Mouse (Mus musculus): ENCODE results near the gene Rtkn. TPM values are rescaled to one million over a fixed set of nuclear protein-coding genes. Genes with fewer than 3 reads are reported as not detected.

Gene Rtkn
- total and polyA plus RNA-seq, 3 experiments: 0.47 to 1.3 (median 0.68) TPM

GRCm38 (mm10) chr6:83125331-83125730 lies 9.9 kb upstream of the Rtkn start, which contains the start of gene Ino80b:
Ino80b (minus strand) TSS chr6:83125431.
- dilution Hi-C loops (cut with MboI; ENCODE audit: extremely low pct_ligation_motif_present, extremely low pct_unique_long_range_greater_than_20kb, low sequenced_read_pairs): no loop called here
- Histone ChIP-seq H3K4me1 (ENCODE audit: control insufficient read depth in 1 of 2, insufficient read depth in 2 of 2) (peaks cover 2 to 37% of the 10 kb centered on the region in 2 experiments), H3K27ac (ENCODE audit: insufficient read depth, low read depth) (no peak within 1 kb of the TSS), H3K27me3 (replicated peaks) (no peaks in the 10 kb centered on the region), H3K79me2 (replicated peaks; ENCODE audit: control insufficient read depth, extremely low read depth, insufficient read depth, poor library complexity, severe bottlenecking) (no peaks in the 10 kb centered on the region), H3K4me2 (ENCODE audit: insufficient read depth, low read depth, poor library complexity, severe bottlenecking) (peak within 1 kb of the TSS; percentile 82), H3K9ac (ENCODE audit: insufficient read depth, low read depth) (peak within 1 kb of the TSS; percentile 94), H3K36me3 (replicated peaks in 1 of 2; ENCODE audit: control insufficient read depth in 1 of 2, insufficient read depth in 1 of 2, low read length in 1 of 2) (peaks cover 2 to 8% of the 10 kb centered on the region in 2 experiments), H3K9me3 (replicated peaks; ENCODE audit: low read length) (no peaks in the 10 kb centered on the region), H3K4me3 (replicated peaks in 1 of 3; ENCODE audit: low read depth in 2 of 3, low read length in 2 of 3, poor library complexity in 1 of 3) (peak within 1 kb of the TSS; percentile 80 to 92 (median 88))
- no peak for TF ChIP-seq MYC (IDR thresholded peaks at IDR 0.05; ENCODE audit: low read depth, low read length)
- TF ChIP-seq SIN3A (IDR thresholded peaks at IDR 0.05; ENCODE audit: low read length): no peak
- TF ChIP-seq RCOR1 (conservative IDR thresholded peaks at IDR 0.05; ENCODE audit: low read depth, low read length): no peak
- TF ChIP-seq BHLHE40 (IDR thresholded peaks at IDR 0.05; ENCODE audit: low read depth, low read length): no peak
- TF ChIP-seq SMC3 (IDR thresholded peaks at IDR 0.05; ENCODE audit: low read depth, low read length): no peak
- TF ChIP-seq TCF12 (IDR thresholded peaks at IDR 0.05; ENCODE audit: low read depth, low read length): no peak
- TF ChIP-seq MXI1 (IDR thresholded peaks at IDR 0.05; ENCODE audit: low read depth, low read length): no peak
- TF ChIP-seq E2F4 (IDR thresholded peaks at IDR 0.05; ENCODE audit: insufficient replicate concordance, low read depth, low read length): no peak
- TF ChIP-seq ETS1 (conservative IDR thresholded peaks at IDR 0.05; ENCODE audit: low read depth, low read length): no peak
- in situ Hi-C loops (cut with MboI; ENCODE audit: low pct_ligation_motif_present, low pct_unique_long_range_greater_than_20kb, low sequenced_read_pairs): no loop called here
- DNase-seq (ENCODE audit: extremely low read depth): no peak

GRCm38 (mm10) chr6:83127419-83127818 lies 7.8 kb upstream of the Rtkn start:
- no peak overlapping the region for H3K27ac ChIP-seq (ENCODE audit: insufficient read depth, low read depth)
- no peaks in the 10 kb centered on the region for H3K79me2 ChIP-seq (replicated peaks; ENCODE audit: control insufficient read depth, extremely low read depth, insufficient read depth, poor library complexity, severe bottlenecking)
- no peak for DNase-seq (ENCODE audit: extremely low read depth)
- dilution Hi-C loops (cut with MboI; ENCODE audit: extremely low pct_ligation_motif_present, extremely low pct_unique_long_range_greater_than_20kb, low sequenced_read_pairs) (no loop called here), in situ Hi-C loops (cut with MboI; ENCODE audit: low pct_ligation_motif_present, low pct_unique_long_range_greater_than_20kb, low sequenced_read_pairs) (no loop called here)
- H3K4me3 ChIP-seq (replicated peaks in 1 of 3; ENCODE audit: low read depth in 2 of 3, low read length in 2 of 3, poor library complexity in 1 of 3): no peak overlapping the region
- no peaks in the 10 kb centered on the region for H3K27me3 ChIP-seq (replicated peaks)
- H3K9ac ChIP-seq (ENCODE audit: insufficient read depth, low read depth): no peak overlapping the region
- no peak overlapping the region for H3K4me2 ChIP-seq (ENCODE audit: insufficient read depth, low read depth, poor library complexity, severe bottlenecking)
- peaks cover 2 to 25% of the 10 kb centered on the region in 2 experiments for H3K4me1 ChIP-seq (ENCODE audit: control insufficient read depth in 1 of 2, insufficient read depth in 2 of 2)
- H3K36me3 ChIP-seq (replicated peaks in 1 of 2; ENCODE audit: control insufficient read depth in 1 of 2, insufficient read depth in 1 of 2, low read length in 1 of 2): peaks cover 2 to 8% of the 10 kb centered on the region in 2 experiments
- no peaks in the 10 kb centered on the region for H3K9me3 ChIP-seq (replicated peaks; ENCODE audit: low read length)
- no peak for TF ChIP-seq MAX (IDR thresholded peaks at IDR 0.05; ENCODE audit: low read length)
- no peak for TF ChIP-seq GABPA (IDR thresholded peaks at IDR 0.05; ENCODE audit: insufficient replicate concordance, low read depth, low read length)
- TF ChIP-seq UBTF (IDR thresholded peaks at IDR 0.05; ENCODE audit: low read depth, low read length): no peak
- peak; percentile 16 to 21; a peak in 2 of 4 replicates for TF ChIP-seq CTCF (conservative IDR thresholded peaks at IDR 0.05 in 1 of 2, IDR thresholded peaks at IDR 0.05 in 1 of 2; ENCODE audit: low read depth in 2 of 2, low read length in 2 of 2)

GRCm38 (mm10) chr6:83131469-83132034 lies 3.7 kb upstream of the Rtkn start:
- dilution Hi-C loops (cut with MboI; ENCODE audit: extremely low pct_ligation_motif_present, extremely low pct_unique_long_range_greater_than_20kb, low sequenced_read_pairs): no loop called here
- DNase-seq (ENCODE audit: extremely low read depth): no peak
- H3K4me3 ChIP-seq (replicated peaks in 1 of 3; ENCODE audit: low read depth in 2 of 3, low read length in 2 of 3, poor library complexity in 1 of 3): no peak overlapping the region
- H3K36me3 ChIP-seq (replicated peaks in 1 of 2; ENCODE audit: control insufficient read depth in 1 of 2, insufficient read depth in 1 of 2, low read length in 1 of 2): no peaks in the 10 kb centered on the region
- H3K79me2 ChIP-seq (replicated peaks; ENCODE audit: control insufficient read depth, extremely low read depth, insufficient read depth, poor library complexity, severe bottlenecking): no peaks in the 10 kb centered on the region
- TF ChIP-seq PAX5 (IDR thresholded peaks at IDR 0.05; ENCODE audit: low read length) (no peak), CHD1 (IDR thresholded peaks at IDR 0.05; ENCODE audit: low read depth, low read length) (no peak), SMC3 (IDR thresholded peaks at IDR 0.05; ENCODE audit: low read depth, low read length) (no peak), TCF12 (IDR thresholded peaks at IDR 0.05; ENCODE audit: low read depth, low read length) (no peak), JUND (conservative IDR thresholded peaks at IDR 0.05; ENCODE audit: low read depth, low read length) (no peak)
- H3K27ac ChIP-seq (ENCODE audit: insufficient read depth, low read depth): no peak overlapping the region
- H3K4me1 ChIP-seq (ENCODE audit: control insufficient read depth in 1 of 2, insufficient read depth in 2 of 2): peaks cover 0 to 18% of the 10 kb centered on the region in 2 experiments; a peak in 2 of 4 replicates
- no peaks in the 10 kb centered on the region for H3K27me3 ChIP-seq (replicated peaks)
- in situ Hi-C loops (cut with MboI; ENCODE audit: low pct_ligation_motif_present, low pct_unique_long_range_greater_than_20kb, low sequenced_read_pairs): no loop called here
- H3K9me3 ChIP-seq (replicated peaks; ENCODE audit: low read length): no peaks in the 10 kb centered on the region
- no peak overlapping the region for H3K4me2 ChIP-seq (ENCODE audit: insufficient read depth, low read depth, poor library complexity, severe bottlenecking)
- H3K9ac ChIP-seq (ENCODE audit: insufficient read depth, low read depth): no peak overlapping the region

Measured in CH12.LX (cell line).